Mouse (Mus musculus) CD4-positive naive resting alpha-beta T cell, adult 57 days (primary cell): ENCODE measurements around the gene Cep350. TPM values are rescaled to one million over a fixed set of nuclear protein-coding genes. Genes with fewer than 3 reads are reported as not detected.

Source experiments
- total RNA-seq: library from RNA; stranded (reverse); gene quantifications from one replicate; pipeline ENCODE4 v1.2.4, GENCODE M21; 2023

The Cep350 gene
- 82.5 TPM for total RNA-seq

GRCm38 (mm10) chr1:155973068-155973718, at the start of gene Cep350:
Cep350 (minus strand) TSS chr1:155973255.

GRCm38 (mm10) chr1:155812581-155813499, 160.2 kb downstream of the Cep350 start, which contains the start of gene Qsox1:
Qsox1 (minus strand) TSS chr1:155812889.

Other genes starting within 250 kb of the Cep350 start
- gene Lhx4, start 221.6 kb downstream of the Cep350 start, total RNA-seq: not detected
- 47.5 TPM for gene Qsox1, start 160.4 kb downstream of the Cep350 start, total RNA-seq
- 104 TPM for gene Tor1aip2, start 62.1 kb upstream of the Cep350 start, total RNA-seq
- 98.1 TPM for gene Tor1aip1, start 63.2 kb upstream of the Cep350 start, total RNA-seq
- gene Fam163a, start 231.8 kb upstream of the Cep350 start, total RNA-seq: not detected